ENCODE assay signal across 29 mouse cellular contexts in the genomic region with DNA sequence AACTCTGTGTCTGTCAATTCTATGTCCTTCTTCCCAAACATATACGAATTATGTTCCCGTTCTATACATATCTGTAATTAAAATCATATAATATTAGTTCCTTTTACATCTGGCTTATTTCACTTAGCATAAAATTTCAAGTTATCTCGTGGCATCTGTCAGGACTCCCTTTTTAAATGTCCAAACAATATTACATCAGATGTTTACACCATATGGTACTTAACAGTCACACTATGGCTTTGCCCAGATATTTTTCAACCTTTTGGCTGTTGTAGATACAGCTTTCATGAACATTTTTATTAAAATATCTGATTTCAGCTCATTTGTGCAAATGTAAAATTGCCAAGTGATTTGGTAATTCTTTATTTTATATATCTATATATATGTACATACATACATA.
"Had no signal": no experiment of that assay in that cellular context is flagged by ENCODE, and none has a peak within 500 bp of the region (broad histone marks: within the 10 kb centered on the region; RNA-seq: fewer than 3 reads in every experiment).

No protein-coding gene starts in this region.

- H3K4me2 ChIP-seq: limb, embryonic 12.5 days; limb, embryonic 13.5 days; limb, embryonic 15.5 days; liver, embryonic 11.5 days; liver, embryonic 12.5 days; liver, embryonic 13.5 days; liver, embryonic 15.5 days; midbrain, embryonic 11.5 days; midbrain, embryonic 12.5 days; midbrain, embryonic 13.5 days; midbrain, embryonic 15.5 days; neural tube, embryonic 12.5 days had no signal

- H3K27me3 ChIP-seq: limb, embryonic 12.5 days; limb, embryonic 13.5 days; limb, embryonic 15.5 days; liver, embryonic 12.5 days; liver, embryonic 13.5 days; liver, embryonic 15.5 days; megakaryocyte, embryonic 14.5 days; midbrain, embryonic 12.5 days; midbrain, embryonic 13.5 days; midbrain, embryonic 15.5 days; neural tube, embryonic 12.5 days had no signal

- ATAC-seq: liver, embryonic 12.5 days; liver, postnatal 0 days; midbrain, embryonic 13.5 days; midbrain, embryonic 15.5 days; midbrain, embryonic 16.5 days had no signal

- DNase-seq: layer of hippocampus, postnatal 36 days; left cerebral cortex, postnatal 4 days; liver; liver, embryonic 13.5 days; liver, postnatal 0 days; lung, adult 2 months; lung, postnatal 10 days; lung, postnatal 14 days; lung, postnatal 36 days; midbrain, embryonic 14.5 days had no signal

- H3K27ac ChIP-seq: left cerebral cortex, adult 2 months; limb, embryonic 10.5 days; limb, embryonic 12.5 days; limb, embryonic 13.5 days; limb, embryonic 15.5 days; liver, embryonic 12.5 days; liver, embryonic 13.5 days; liver, embryonic 14.5 days; liver, embryonic 15.5 days; macrophage; midbrain, embryonic 10.5 days; midbrain, embryonic 12.5 days; midbrain, embryonic 13.5 days; midbrain, embryonic 15.5 days; neural tube, embryonic 12.5 days had no signal

- H3K9ac ChIP-seq: limb, embryonic 12.5 days; limb, embryonic 13.5 days; limb, embryonic 15.5 days; liver, embryonic 12.5 days; liver, embryonic 13.5 days; liver, embryonic 14.5 days; liver, embryonic 15.5 days; liver, postnatal 0 days; midbrain, embryonic 12.5 days; midbrain, embryonic 13.5 days; midbrain, embryonic 15.5 days; neural tube, embryonic 12.5 days had no signal

- H3K4me1 ChIP-seq: limb, embryonic 13.5 days; limb, embryonic 15.5 days; liver, embryonic 12.5 days; liver, embryonic 13.5 days; liver, embryonic 15.5 days; megakaryocyte, embryonic 14.5 days; midbrain, embryonic 10.5 days; midbrain, embryonic 12.5 days; midbrain, embryonic 13.5 days; midbrain, embryonic 15.5 days; neural tube, embryonic 12.5 days had no signal

- H3K4me3 ChIP-seq: left cerebral cortex, adult 2 months; limb, embryonic 10.5 days; limb, embryonic 12.5 days; limb, embryonic 13.5 days; limb, embryonic 15.5 days; liver, embryonic 12.5 days; liver, embryonic 13.5 days; liver, embryonic 15.5 days; megakaryocyte, embryonic 14.5 days; midbrain, embryonic 10.5 days; midbrain, embryonic 12.5 days; midbrain, embryonic 13.5 days; midbrain, embryonic 15.5 days; myocyte; neural tube, embryonic 12.5 days had no signal

- H3K36me3 ChIP-seq: limb, embryonic 10.5 days; limb, embryonic 12.5 days; limb, embryonic 13.5 days; limb, embryonic 15.5 days; liver, embryonic 12.5 days; liver, embryonic 13.5 days; liver, embryonic 15.5 days; midbrain, embryonic 10.5 days; midbrain, embryonic 12.5 days; midbrain, embryonic 13.5 days; midbrain, embryonic 15.5 days; neural tube, embryonic 12.5 days had no signal

- H3K9me3 ChIP-seq: limb, embryonic 10.5 days; limb, embryonic 12.5 days; limb, embryonic 13.5 days; limb, embryonic 15.5 days; liver, embryonic 12.5 days; liver, embryonic 13.5 days; liver, embryonic 15.5 days; midbrain, embryonic 10.5 days; midbrain, embryonic 12.5 days; midbrain, embryonic 13.5 days; midbrain, embryonic 15.5 days; neural tube, embryonic 12.5 days had no signal
